Mouse (Mus musculus): ENCODE measurements around the gene Klrd1. TPM values are rescaled to one million over a fixed set of nuclear protein-coding genes. Genes with fewer than 3 reads are reported as not detected.
"Not testable (repeated sequence)": the region's sequence is repeated elsewhere in the genome, so short reads cannot be mapped to it uniquely, and the experiment has no call there.

Gene Klrd1
- polyA plus RNA-seq, 1 experiment, result 0.18 TPM

- TF ChIP-seq CTCF (IDR thresholded peaks at IDR 0.05; ENCODE audit: borderline replicate concordance, extremely low read depth, insufficient read depth, insufficient read length), result no peak
- no peak for TF ChIP-seq POLR2A (IDR thresholded peaks at IDR 0.05; ENCODE audit: borderline replicate concordance, extremely low read depth, insufficient read depth, insufficient read length, poor library complexity, severe bottlenecking)
- no peak for DNase-seq (ENCODE audit: low read depth)
Measured at GRCm38 (mm10) chr6:129577605-129578004, 14.0 kb upstream of the Klrd1 start, which contains the start of gene Klre1. Gene Klre1, plus strand, starts transcription at chr6:129577905.

DNA sequence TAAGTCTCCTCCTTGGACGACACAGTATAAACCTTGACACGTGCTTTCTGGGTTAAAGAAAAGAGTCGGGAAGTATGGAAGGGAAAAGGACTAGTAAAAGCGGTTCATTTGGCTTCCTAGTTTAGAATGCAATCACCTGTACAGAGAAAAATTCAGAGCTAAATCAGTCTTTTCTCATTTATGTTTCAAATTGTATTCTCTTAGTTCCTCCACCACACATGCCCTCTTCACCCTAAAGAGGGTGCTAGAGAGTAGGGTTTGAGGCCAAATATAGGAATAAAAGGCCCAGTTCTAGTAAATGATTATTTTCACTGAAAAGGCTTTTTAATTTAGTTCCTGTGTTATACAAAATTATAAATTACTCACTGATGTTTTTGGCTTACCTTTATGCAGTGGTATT lies 10.3 kb upstream of the Klrd1 start:
- DNase-seq (ENCODE audit: low read depth), result peak; percentile 4

DNA sequence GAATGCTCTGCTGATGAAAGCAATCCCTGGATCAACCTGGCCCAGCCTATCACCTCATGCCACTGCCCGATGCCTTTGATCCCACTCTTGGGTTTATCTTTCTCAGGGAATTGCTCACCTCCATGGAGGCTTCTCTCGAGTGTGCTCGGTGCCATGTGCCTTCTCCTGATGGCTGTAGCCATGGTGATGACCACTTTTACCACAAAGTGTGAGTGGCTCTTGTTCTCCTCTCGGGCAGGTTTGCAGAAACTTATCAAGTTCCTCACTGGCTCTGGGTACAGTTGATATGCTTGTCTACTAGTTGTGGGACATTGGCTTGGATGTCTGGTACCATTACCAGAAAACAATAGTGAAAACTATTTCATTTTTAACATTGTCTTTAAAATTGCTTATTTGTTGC lies 9.7 kb upstream of the Klrd1 start:
- TF ChIP-seq CTCF (IDR thresholded peaks at IDR 0.05; ENCODE audit: borderline replicate concordance, extremely low read depth, insufficient read depth, insufficient read length) (no peak), POLR2A (IDR thresholded peaks at IDR 0.05; ENCODE audit: borderline replicate concordance, extremely low read depth, insufficient read depth, insufficient read length, poor library complexity, severe bottlenecking) (no peak)
- DNase-seq (ENCODE audit: low read depth), result no peak

More for the DNA sequence above, 10.3 kb upstream of the Klrd1 start:
- TF ChIP-seq POLR2A (IDR thresholded peaks at IDR 0.05; ENCODE audit: borderline replicate concordance, extremely low read depth, insufficient read depth, insufficient read length, poor library complexity, severe bottlenecking) (no peak), CTCF (IDR thresholded peaks at IDR 0.05; ENCODE audit: borderline replicate concordance, extremely low read depth, insufficient read depth, insufficient read length) (no peak)

- DNase-seq (ENCODE audit: low read depth), result no peak
- TF ChIP-seq POLR2A (IDR thresholded peaks at IDR 0.05; ENCODE audit: borderline replicate concordance, extremely low read depth, insufficient read depth, insufficient read length, poor library complexity, severe bottlenecking), result no peak
- TF ChIP-seq CTCF (IDR thresholded peaks at IDR 0.05; ENCODE audit: borderline replicate concordance, extremely low read depth, insufficient read depth, insufficient read length), result no peak
Measured at GRCm38 (mm10) chr6:129583014-129583413, 8.6 kb upstream of the Klrd1 start.

GRCm38 (mm10) chr6:129608372-129608771 lies 16.8 kb downstream of the Klrd1 start:
- no peak for TF ChIP-seq POLR2A (IDR thresholded peaks at IDR 0.05; ENCODE audit: borderline replicate concordance, extremely low read depth, insufficient read depth, insufficient read length, poor library complexity, severe bottlenecking)
- TF ChIP-seq CTCF (IDR thresholded peaks at IDR 0.05; ENCODE audit: borderline replicate concordance, extremely low read depth, insufficient read depth, insufficient read length), result no peak
- no peak for DNase-seq (ENCODE audit: low read depth)

GRCm38 (mm10) chr6:129623735-129624134 lies 32.2 kb downstream of the Klrd1 start, which contains the start of gene Klrk1:
Gene Klrk1, minus strand, starts transcription at chr6:129623864.
- TF ChIP-seq POLR2A (IDR thresholded peaks at IDR 0.05; ENCODE audit: borderline replicate concordance, extremely low read depth, insufficient read depth, insufficient read length, poor library complexity, severe bottlenecking), result no peak
- no peak for TF ChIP-seq CTCF (IDR thresholded peaks at IDR 0.05; ENCODE audit: borderline replicate concordance, extremely low read depth, insufficient read depth, insufficient read length)
- DNase-seq (ENCODE audit: low read depth), result no peak

DNA sequence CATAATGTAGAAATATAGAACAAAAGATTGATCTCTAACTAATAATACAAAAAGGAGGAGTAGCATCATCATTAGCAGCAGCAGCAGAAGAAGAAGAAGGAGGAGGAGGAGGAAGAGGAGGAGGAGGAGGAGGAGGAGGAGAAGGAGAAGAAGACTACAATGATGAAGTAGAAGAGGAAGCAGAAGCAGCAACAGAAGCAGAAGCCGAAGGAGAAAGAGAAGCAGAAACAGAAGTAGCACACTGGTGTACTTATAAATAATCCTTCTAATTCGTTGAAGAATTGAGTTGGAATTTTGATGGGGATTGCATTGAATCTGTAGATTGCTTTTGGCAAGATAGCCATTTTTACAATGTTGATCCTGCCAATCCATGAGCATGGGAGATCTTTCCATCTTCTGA lies 39.5 kb downstream of the Klrd1 start:
- not testable (repeated sequence) for DNase-seq (ENCODE audit: low read depth)

GRCm38 (mm10) chr6:129643237-129643636 lies 51.7 kb downstream of the Klrd1 start, which contains the start of gene Klrc3:
Gene Klrc3, minus strand, starts transcription at chr6:129643337.
- DNase-seq (ENCODE audit: low read depth), result not testable (repeated sequence)

- not testable (repeated sequence) for DNase-seq (ENCODE audit: low read depth)
Measured at GRCm38 (mm10) chr6:129644054-129644453, 52.5 kb downstream of the Klrd1 start.

Other genes starting within 250 kb of the Klrd1 start
- 0.14 and 0.23 TPM in 2 replicates for gene Clec12a, start 249.1 kb upstream of the Klrd1 start, polyA plus RNA-seq (2012; rRNA removed)
- 0.08 and 0.15 TPM in 2 replicates for gene Clec12b, start 205.9 kb upstream of the Klrd1 start, polyA plus RNA-seq (2012; rRNA removed)
- 0.82 and 1.9 TPM in 2 replicates for gene Clec1b, start 194.5 kb upstream of the Klrd1 start, polyA plus RNA-seq (2012; rRNA removed)
- gene Clec9a, start 182.9 kb upstream of the Klrd1 start, polyA plus RNA-seq (2012; rRNA removed), result 0.28 and 0.33 TPM in 2 replicates
- 0.49 and 0.72 TPM in 2 replicates for gene Clec1a, start 139.8 kb upstream of the Klrd1 start, polyA plus RNA-seq (2012; rRNA removed)
- not detected in 2 replicates for gene Olr1, start 84.6 kb upstream of the Klrd1 start, polyA plus RNA-seq (2012; rRNA removed)
- 0.10 TPM in 1 of 2 replicates, not detected in the other for gene Tmem52b, start 79.2 kb upstream of the Klrd1 start, polyA plus RNA-seq (2012; rRNA removed)
- 151 and 161 TPM in 2 replicates for gene Gabarapl1, start 58.6 kb upstream of the Klrd1 start, polyA plus RNA-seq (2012; rRNA removed)
- gene Klre1, start 13.9 kb upstream of the Klrd1 start, polyA plus RNA-seq (2012; rRNA removed), result 0.08 and 0.11 TPM in 2 replicates
- gene Klrk1, start 32.1 kb downstream of the Klrd1 start, polyA plus RNA-seq (2012; rRNA removed), result 0.01 TPM in 1 of 2 replicates, not detected in the other
- gene Klrc3, start 51.6 kb downstream of the Klrd1 start, polyA plus RNA-seq (2012; rRNA removed), result not detected in 2 replicates
- gene Klrc2, start 68.9 kb downstream of the Klrd1 start, polyA plus RNA-seq (2012; rRNA removed), result not detected in 2 replicates
- gene Klrc1, start 87.2 kb downstream of the Klrd1 start, polyA plus RNA-seq (2012; rRNA removed), result not detected in 2 replicates
- gene Klri1, start 125.3 kb downstream of the Klrd1 start, polyA plus RNA-seq (2012; rRNA removed), result not detected in 2 replicates
- gene Klri2, start 148.7 kb downstream of the Klrd1 start, polyA plus RNA-seq (2012; rRNA removed), result not detected in 2 replicates
- not detected in 2 replicates for gene Gm156, start 192.5 kb downstream of the Klrd1 start, polyA plus RNA-seq (2012; rRNA removed)

Data from brain, embryonic 14.5 days (tissue).